ENCODE assay signal across 10 mouse cellular contexts in genomic region chr6:122495082-122495881, GRCm38 (mm10). TPM values are rescaled to one million over a fixed set of nuclear protein-coding genes. Genes with fewer than 3 reads are reported as not detected.
DNase-seq lines count a peak whose midpoint lies in the region; ATAC-seq and TF ChIP-seq lines count a peak whose summit lies in the region.
"Had no signal": no experiment of that assay in that cellular context is flagged by ENCODE, and none has a peak within 500 bp of the region (broad histone marks: within the 10 kb centered on the region; RNA-seq: fewer than 3 reads in every experiment).

No protein-coding gene starts in this region.

- no peak for TF ChIP-seq CTCF in gastrocnemius, adult 2 months (IDR thresholded peaks at IDR 0.05)
- TF ChIP-seq CTCF in brain, embryonic 14.5 days (IDR thresholded peaks at IDR 0.05; ENCODE audit: borderline replicate concordance, extremely low read depth, insufficient read depth, insufficient read length): no peak

- peak overlapping the region; percentile 20; the same call in 1 of the 2 replicates for H3K27ac ChIP-seq in gastrocnemius, adult 2 months
- peak overlapping the region; percentile 64 for H3K27ac ChIP-seq in heart, embryonic 12.5 days (ENCODE audit: poor library complexity, severe bottlenecking)
- H3K27ac ChIP-seq in midbrain, embryonic 12.5 days (replicated peaks): peak overlapping the region; percentile 86

- intact Hi-C loops in gastrocnemius, adult 2 months (cut with DNase I): no loop called here

- H3K27me3 ChIP-seq in heart, embryonic 12.5 days (replicated peaks): no peaks in the 10 kb centered on the region
- H3K27me3 ChIP-seq in midbrain, embryonic 12.5 days: no peaks in the 10 kb centered on the region

- peak overlapping the region; percentile 49; the same call in 1 of the 2 replicates for H3K9ac ChIP-seq in heart, embryonic 12.5 days
- H3K9ac ChIP-seq in midbrain, embryonic 12.5 days (replicated peaks): peak overlapping the region; percentile 34; the same call in 1 of the 2 replicates

- no peak for TF ChIP-seq POLR2A in brain, embryonic 14.5 days (IDR thresholded peaks at IDR 0.05; ENCODE audit: borderline replicate concordance, extremely low read depth, insufficient read depth, insufficient read length, poor library complexity, severe bottlenecking)

- no peaks in the 10 kb centered on the region for H3K36me3 ChIP-seq in heart, embryonic 12.5 days
- H3K36me3 ChIP-seq in midbrain, embryonic 12.5 days: no peaks in the 10 kb centered on the region

- peak overlapping the region; percentile 28 for H3K4me3 ChIP-seq in gastrocnemius, adult 2 months
- peak overlapping the region; percentile 18 for H3K4me3 ChIP-seq in heart, embryonic 12.5 days
- H3K4me3 ChIP-seq in midbrain, embryonic 12.5 days: no peak overlapping the region

- ATAC-seq in heart, embryonic 12.5 days (ENCODE audit: insufficient number of reproducible peaks, low FRiP score): peak; percentile 65; the same call in 1 of the 2 replicates
- peak; percentile 62 for ATAC-seq in midbrain, embryonic 12.5 days (ENCODE audit: low FRiP score, low read depth)

- no peak for DNase-seq in gastrocnemius, adult 2 months
- DNase-seq in gastrocnemius, postnatal 4 days (ENCODE audit: low spot score in 2 of 2): no peak
- DNase-seq in brain, embryonic 14.5 days (ENCODE audit: low read depth): peak; percentile 94
- peak; percentile 62 for DNase-seq in kidney, postnatal 14 days
- DNase-seq in spleen, postnatal 4 days (ENCODE audit: low spot score in 2 of 2): no peak
- no peak for DNase-seq in c-Kit-positive CD71-positive TER-119-positive erythroid progenitor cells, embryonic 14.5 days (ENCODE audit: low spot score)

- WGBS in heart, embryonic 12.5 days: 6% methylated on average over 21 of the region's 21 CpGs
- WGBS in midbrain, embryonic 12.5 days: 8% methylated on average over 21 of the region's 21 CpGs

- peaks cover 32% of the 10 kb centered on the region for H3K4me1 ChIP-seq in heart, embryonic 12.5 days (replicated peaks)
- H3K4me1 ChIP-seq in midbrain, embryonic 12.5 days: peaks cover 35% of the 10 kb centered on the region

- H3K9me3 ChIP-seq in heart, embryonic 12.5 days (replicated peaks): no peaks in the 10 kb centered on the region
- no peaks in the 10 kb centered on the region for H3K9me3 ChIP-seq in midbrain, embryonic 12.5 days

- H3K4me2 ChIP-seq in heart, embryonic 12.5 days: peak overlapping the region; percentile 63
- H3K4me2 ChIP-seq in midbrain, embryonic 12.5 days (replicated peaks): peak overlapping the region; percentile 40

RNA-seq across cellular contexts. Expression of gene Rimklb, which starts 3.3 kb away (rescaled TPM):
- total RNA-seq in gastrocnemius, adult 2 months (2021): under 1 TPM in 1 of 2 experiments, not detected in 1; 0.99 TPM
- 1 to 10 TPM; 2.1 to 2.9 TPM for total RNA-seq in gastrocnemius, postnatal 4 days (2021)
- polyA plus RNA-seq in brain, embryonic 14.5 days (2012; rRNA removed): 115 and 127 TPM in 2 replicates
- polyA plus RNA-seq in heart, embryonic 12.5 days (2016; fragmentation: Nextera tagmentation; extraction: Ambion mirVana): 7.3 and 8.7 TPM in 2 replicates
- 82.8 and 91.4 TPM in 2 replicates for polyA plus RNA-seq in midbrain, embryonic 12.5 days (2016; fragmentation: Nextera tagmentation; extraction: Ambion mirVana)

RNA-seq across cellular contexts. Expression of gene Mfap5, which starts 10.4 kb away (rescaled TPM):
- 10 to 100 TPM; 24.3 to 35.4 TPM for total RNA-seq in gastrocnemius, adult 2 months (2021)
- 100 to 1,000 TPM; 226 to 237 TPM for total RNA-seq in gastrocnemius, postnatal 4 days (2021)
- 2.0 TPM in 2 replicates for polyA plus RNA-seq in brain, embryonic 14.5 days (2012; rRNA removed)
- polyA plus RNA-seq in heart, embryonic 12.5 days (2016; fragmentation: Nextera tagmentation; extraction: Ambion mirVana): 9.3 and 9.8 TPM in 2 replicates
- 1.0 and 2.0 TPM in 2 replicates for polyA plus RNA-seq in midbrain, embryonic 12.5 days (2016; fragmentation: Nextera tagmentation; extraction: Ambion mirVana)
- total RNA-seq: layer of hippocampus, adult 18-20 months had no signal

RNA-seq across cellular contexts. Expression of gene Aicda, which starts 58.3 kb away (rescaled TPM):
- total RNA-seq in gastrocnemius, adult 2 months (2021): not detected
- total RNA-seq in gastrocnemius, postnatal 4 days (2021): not detected
- 0.25 and 0.75 TPM in 2 replicates for polyA plus RNA-seq in brain, embryonic 14.5 days (2012; rRNA removed)
- polyA plus RNA-seq in heart, embryonic 12.5 days (2016; fragmentation: Nextera tagmentation; extraction: Ambion mirVana): not detected in 2 replicates
- not detected in 2 replicates for polyA plus RNA-seq in midbrain, embryonic 12.5 days (2016; fragmentation: Nextera tagmentation; extraction: Ambion mirVana)
- total RNA-seq: layer of hippocampus, adult 18-20 months had no signal
- polyA plus RNA-seq: testis, adult 2 months had no signal

Comparison
In these comparisons a context has a peak if more than half of its experiments do, and no peak if none do; other contexts are left out.
1. DNase-seq: peak in brain, embryonic 14.5 days (single experiment) and kidney, postnatal 14 days (single experiment); none in gastrocnemius, adult 2 months (single experiment), gastrocnemius, postnatal 4 days (0 of 2), spleen, postnatal 4 days (0 of 2) and c-Kit-positive CD71-positive TER-119-positive erythroid progenitor cells, embryonic 14.5 days (single experiment).
2. H3K27ac ChIP-seq: peak in every context shown above with its lines; median percentile 86 in midbrain, embryonic 12.5 days; 64 in heart, embryonic 12.5 days; 20 in gastrocnemius, adult 2 months.